Mouse (Mus musculus) embryonic fibroblast, embryonic 13.5 days (primary cell): Measurements from ENCODE around the gene Hsd17b10. TPM values are rescaled to one million over a fixed set of nuclear protein-coding genes. Genes with fewer than 3 reads are reported as not detected.

Experiments used
- H3K27ac ChIP-seq: 2 replicates; pipeline ENCODE4 v1.5.1; 2012; ENCODE audit warnings: low read length, control low read depth, inconsistent platforms; ENCODE audit not compliant: insufficient read depth
- H3K4me1 ChIP-seq: 2 replicates; pipeline ENCODE4 v1.6.1; 2011; ENCODE audit warnings: low read length; ENCODE audit not compliant: control insufficient read depth, insufficient read depth
- H3K4me3 ChIP-seq: 2 replicates; pipeline ENCODE4 v1.5.1; 2011; ENCODE audit warnings: mild to moderate bottlenecking, control low read depth, low read length; ENCODE audit not compliant: insufficient read depth
- CTCF ChIP-seq: IDR thresholded peaks from 2 replicates; pipeline ENCODE4 v1.5.1; 2011; ENCODE audit warnings: mild to moderate bottlenecking, control low read depth, low read length, moderate library complexity, borderline replicate concordance; ENCODE audit not compliant: insufficient read depth
- POLR2A ChIP-seq: IDR thresholded peaks from 2 replicates; pipeline ENCODE4 v1.6.1; 2011; ENCODE audit warnings: low read depth, mild to moderate bottlenecking, control low read depth, low read length, moderate library complexity
- polyA plus RNA-seq: library from polyadenylated mRNA; stranded (reverse); fragments of >200 nt; gene quantifications from 2 replicates; pipeline ENCODE4 v1.2.4, GENCODE M21; 2011; ENCODE audit warnings: low read depth; ENCODE audit not compliant: missing spikeins, insufficient read length

The Hsd17b10 gene
- polyA plus RNA-seq: 103 and 104 TPM in 2 replicates

DNA sequence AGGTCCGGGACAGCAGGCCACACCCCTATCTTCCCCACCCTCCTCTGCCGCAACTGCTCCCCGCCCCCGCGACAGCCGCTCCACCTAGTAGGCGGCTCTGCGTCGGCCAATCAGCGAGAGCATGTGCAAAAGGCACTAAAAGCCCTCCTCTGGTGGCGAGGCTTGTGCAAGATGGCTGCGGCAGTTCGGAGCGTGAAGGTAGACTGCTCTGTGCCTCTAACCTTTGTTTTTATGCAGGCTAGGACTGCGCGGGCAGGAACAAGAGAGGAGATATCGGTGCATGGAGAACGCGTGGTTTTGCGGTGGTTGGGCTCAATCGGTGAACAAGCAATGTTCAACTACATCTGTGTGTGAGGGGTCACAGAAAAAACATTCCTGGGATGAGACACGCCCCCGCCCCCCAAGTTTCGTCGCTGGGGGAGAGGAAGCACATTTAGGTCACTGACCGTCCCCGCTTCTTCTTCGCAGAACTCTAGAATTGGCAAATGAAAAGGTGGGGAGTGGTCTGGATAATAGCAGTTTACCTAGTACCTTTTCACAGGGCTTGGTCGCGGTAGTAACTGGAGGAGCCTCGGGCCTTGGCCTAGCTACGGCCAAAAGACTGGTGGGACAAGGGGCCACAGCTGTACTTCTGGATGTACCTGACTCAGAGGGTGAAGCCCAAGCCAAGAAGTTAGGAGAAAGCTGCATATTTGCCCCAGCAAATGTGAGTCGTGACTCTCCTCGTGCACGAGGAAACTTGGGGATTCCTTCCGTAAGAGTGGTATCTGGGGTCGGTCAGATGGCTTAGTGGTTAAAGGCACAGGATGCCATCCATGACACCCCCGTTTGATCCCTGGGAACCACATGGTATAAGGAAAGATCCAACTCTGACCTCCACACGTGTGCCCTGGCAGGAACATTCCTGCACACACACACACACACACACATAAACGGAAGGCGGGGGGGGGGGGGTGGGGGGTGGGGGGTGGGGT is at the start of gene Hsd17b10:
Hsd17b10 (plus strand) TSS at position 109 of the 974 bp plus-strand sequence.
- TF ChIP-seq CTCF: no peak
- TF ChIP-seq POLR2A: peak; percentile 94
- H3K27ac ChIP-seq: peak within 1 kb of the TSS; percentile 42
- H3K4me1 ChIP-seq: no peaks in the 10 kb centered on the region; the same call in 1 of the 2 replicates
- peak within 1 kb of the TSS; percentile 51 for H3K4me3 ChIP-seq

DNA sequence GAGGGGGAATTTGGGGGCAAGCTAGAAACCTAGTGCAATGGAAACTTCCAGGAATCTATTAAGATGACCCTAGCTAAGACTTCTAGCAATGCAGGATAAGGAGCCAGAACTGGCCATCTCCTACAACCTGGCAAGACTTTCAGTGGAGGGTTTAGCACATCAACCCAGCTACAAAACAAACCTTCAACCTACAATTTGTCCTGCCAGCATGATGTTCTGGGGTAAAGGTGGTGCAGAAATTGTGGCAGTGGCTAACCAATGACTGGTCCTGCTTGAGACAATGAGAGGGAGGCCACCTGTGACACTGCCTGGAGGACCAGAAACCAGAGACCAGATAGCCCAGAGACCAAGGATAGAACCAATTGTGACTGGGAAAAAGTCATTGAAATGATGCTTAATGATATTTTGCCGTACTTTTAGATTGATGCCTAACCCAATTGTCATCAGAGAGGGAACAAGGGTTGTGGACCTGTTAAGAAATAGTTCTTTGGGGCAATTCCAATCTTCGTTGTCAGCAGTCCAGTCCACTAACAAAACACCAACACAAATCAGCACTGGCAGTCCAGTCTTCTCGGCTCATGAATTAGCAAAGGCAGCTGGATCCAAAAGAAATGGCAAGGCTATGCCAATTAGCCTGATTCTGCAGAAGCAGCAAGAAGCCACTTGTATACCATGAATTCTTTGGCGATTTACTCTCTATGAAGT is 2.5 kb upstream of the Hsd17b10 start:
- no peak for TF ChIP-seq POLR2A
- TF ChIP-seq CTCF: no peak
- H3K4me3 ChIP-seq: no peak overlapping the region
- H3K4me1 ChIP-seq: no peaks in the 10 kb centered on the region; the same call in 1 of the 2 replicates
- H3K27ac ChIP-seq: no peak overlapping the region

DNA sequence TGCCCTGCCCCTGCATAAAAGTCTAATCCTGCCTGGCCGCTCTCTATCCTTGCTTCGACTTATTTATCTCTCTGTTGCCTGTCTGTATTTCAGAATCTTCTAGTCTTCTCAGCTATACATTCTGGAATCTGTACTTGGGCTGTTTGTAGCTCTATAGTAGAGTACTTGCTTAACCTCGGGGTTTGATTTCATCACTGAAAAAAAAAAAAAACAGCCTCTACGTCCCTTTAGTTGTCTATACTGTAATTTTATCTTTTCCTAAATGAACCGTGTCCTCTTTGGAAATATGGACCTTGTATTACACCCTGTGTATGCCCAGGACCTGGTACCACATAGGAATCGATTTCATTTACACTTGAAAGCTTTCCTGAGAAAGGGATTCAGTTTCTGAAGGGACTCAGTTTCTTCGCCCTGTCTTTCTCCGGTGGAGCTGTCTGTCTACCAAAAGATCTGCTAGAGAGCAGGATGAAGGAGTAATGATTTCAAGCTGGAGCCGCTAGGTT is 412 bp upstream of the Hsd17b10 start:
- Histone ChIP-seq H3K4me1 (no peaks in the 10 kb centered on the region; the same call in 1 of the 2 replicates), H3K27ac (no peak overlapping the region; the same call in 1 of the 2 replicates), H3K4me3 (no peak overlapping the region)
- TF ChIP-seq CTCF: no peak
- TF ChIP-seq POLR2A: no peak

DNA sequence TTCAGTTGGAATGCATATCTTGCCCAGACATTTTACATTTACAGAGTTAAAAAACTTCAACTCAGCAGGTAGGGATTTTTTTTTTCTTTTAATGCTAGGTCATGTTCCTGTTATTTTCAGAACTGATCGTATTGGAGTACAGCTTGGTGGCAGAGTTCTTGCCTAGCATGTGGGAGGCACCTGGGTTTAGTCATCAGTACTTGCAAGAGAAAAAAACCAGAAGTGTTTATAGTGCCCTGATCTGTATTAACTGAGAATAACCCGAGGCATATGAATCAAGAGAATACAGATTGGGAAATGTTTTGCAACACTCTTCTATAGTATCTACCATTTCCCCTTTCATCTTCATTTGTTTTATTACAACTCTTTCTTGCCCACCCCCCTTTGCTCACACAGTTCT is 1.2 kb downstream of the Hsd17b10 start:
- Histone ChIP-seq H3K4me3 (no peak overlapping the region), H3K27ac (peak overlapping the region; percentile 7; the same call in 1 of the 2 replicates), H3K4me1 (no peaks in the 10 kb centered on the region; the same call in 1 of the 2 replicates)
- no peak for TF ChIP-seq POLR2A
- TF ChIP-seq CTCF: no peak

DNA sequence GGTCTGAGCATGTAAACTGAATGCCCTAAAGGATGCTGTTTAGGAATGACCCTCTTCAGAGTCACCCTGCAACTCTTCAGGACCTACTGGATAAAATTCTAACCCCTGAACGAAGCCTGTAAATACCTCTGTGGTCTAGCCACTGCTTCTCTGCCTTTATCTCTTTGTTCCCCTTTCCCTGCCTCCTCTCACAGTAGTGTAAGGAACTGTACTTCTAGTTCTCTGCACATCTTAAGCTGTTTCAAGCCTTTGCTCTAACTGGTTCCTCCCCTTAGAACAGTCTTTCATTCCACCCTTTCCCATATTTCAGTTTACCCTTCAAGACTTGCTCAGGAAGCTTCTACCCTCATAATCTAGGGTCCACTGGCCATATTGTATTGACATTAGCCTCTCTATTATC is 6.2 kb downstream of the Hsd17b10 start:
- H3K4me1 ChIP-seq: no peaks in the 10 kb centered on the region; the same call in 1 of the 2 replicates
- H3K4me3 ChIP-seq: no peak overlapping the region
- no peak for TF ChIP-seq CTCF
- no peak for TF ChIP-seq POLR2A
- H3K27ac ChIP-seq: no peak overlapping the region

DNA sequence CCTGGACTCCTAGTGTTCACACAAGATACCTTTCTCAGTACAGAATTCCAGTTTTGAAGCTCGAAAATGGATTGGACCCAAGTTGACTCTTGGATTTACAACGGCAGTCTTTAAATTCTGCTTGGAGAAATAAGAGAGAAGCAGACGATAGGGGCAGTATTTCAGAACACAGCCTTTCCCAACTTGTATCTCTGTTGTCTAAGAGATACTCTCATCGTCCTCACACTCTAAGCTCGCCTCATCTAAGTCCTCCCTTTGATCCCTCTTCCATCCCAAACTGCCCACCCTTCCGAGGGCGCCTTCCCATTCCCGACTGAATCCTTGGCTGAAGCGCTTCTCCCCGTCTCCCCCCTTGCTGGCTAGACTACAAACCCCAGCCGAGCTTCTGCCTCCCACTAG is 14.1 kb downstream of the Hsd17b10 start:
- Histone ChIP-seq H3K27ac (peak overlapping the region; percentile 88), H3K4me1 (no peaks in the 10 kb centered on the region; the same call in 1 of the 2 replicates), H3K4me3 (peak overlapping the region; percentile 75)
- no peak for TF ChIP-seq CTCF
- no peak for TF ChIP-seq POLR2A

DNA sequence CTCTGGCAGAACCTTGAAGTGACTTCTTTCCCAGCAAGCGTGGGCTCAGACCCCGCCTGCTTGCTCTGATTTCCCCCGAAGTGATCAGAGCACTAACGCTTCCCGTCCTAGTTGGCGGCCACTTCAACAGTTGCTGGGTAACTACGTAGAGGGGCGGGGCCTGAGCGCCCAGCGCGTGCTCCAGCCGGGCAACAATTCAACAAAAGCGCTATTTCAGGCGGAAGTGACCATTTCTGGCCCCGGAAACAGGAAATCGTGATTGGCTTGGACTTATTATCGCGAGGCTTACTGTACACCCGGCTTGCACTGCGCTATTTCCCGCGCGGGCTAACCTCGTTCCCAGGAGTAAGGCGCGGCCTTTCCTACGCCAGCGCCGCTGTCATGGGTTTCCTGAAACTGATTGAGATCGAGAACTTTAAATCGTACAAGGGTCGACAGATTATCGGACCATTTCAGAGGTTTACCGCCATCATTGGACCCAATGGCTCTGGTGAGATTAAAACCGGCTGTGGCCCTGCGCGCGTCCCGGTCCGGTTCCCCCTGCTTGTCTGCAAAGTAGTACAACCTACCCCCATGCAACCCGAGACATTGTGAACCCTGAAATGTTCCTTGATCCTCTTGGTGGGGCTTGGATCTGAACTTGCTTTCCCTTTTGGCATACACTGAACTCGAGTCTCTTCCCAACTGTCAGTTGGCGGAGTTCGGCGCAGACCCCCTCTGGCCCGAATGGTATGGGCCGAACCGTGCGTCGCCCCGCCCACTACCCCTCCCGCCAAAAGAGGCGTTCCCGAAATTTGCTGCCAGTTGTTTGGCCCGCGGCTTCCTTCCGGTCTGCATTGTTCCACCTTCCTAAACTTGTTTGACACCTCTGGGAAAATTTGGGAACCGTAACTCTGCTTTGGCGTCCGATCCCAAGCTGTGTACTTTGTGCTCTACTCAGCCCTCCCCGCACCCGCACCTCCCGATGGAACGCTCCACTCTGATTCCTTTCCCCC is 14.8 kb downstream of the Hsd17b10 start, which contains the start of the genes Ribc1 and Smc1a:
Ribc1 (minus strand) TSS at position 145 of the 995 bp plus-strand sequence.
Smc1a (plus strand) TSS at position 278 of the 995 bp plus-strand sequence.
- Histone ChIP-seq H3K4me1 (no peaks in the 10 kb centered on the region; the same call in 1 of the 2 replicates), H3K27ac (peak within 1 kb of the TSS; percentile 88), H3K4me3 (peak within 1 kb of the TSS; percentile 75)
- peak; percentile 52 for TF ChIP-seq POLR2A
- no peak for TF ChIP-seq CTCF

DNA sequence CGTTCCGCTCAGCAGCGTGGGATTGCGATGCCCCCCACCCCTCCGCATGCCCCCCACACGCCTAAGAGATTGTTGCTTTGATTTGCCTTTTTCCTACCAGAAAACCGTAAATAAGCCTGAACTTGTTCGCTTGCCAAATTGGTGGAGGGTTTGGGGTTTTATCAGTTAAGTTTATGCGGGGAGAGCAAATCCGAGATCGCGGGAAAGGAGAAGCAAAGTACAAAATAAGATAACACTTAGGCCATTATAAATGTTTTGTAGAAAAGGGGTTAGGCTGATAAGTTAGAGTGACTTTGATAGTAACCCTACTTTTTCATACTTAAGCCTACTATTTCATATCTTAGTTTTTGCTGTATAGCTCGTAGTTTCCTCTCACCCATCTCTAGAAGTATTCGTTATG is 15.5 kb downstream of the Hsd17b10 start:
- H3K4me3 ChIP-seq: peak overlapping the region; percentile 62
- no peak overlapping the region for H3K27ac ChIP-seq
- TF ChIP-seq CTCF (no peak), POLR2A (no peak)
- no peaks in the 10 kb centered on the region; the same call in 1 of the 2 replicates for H3K4me1 ChIP-seq
